Mouse (Mus musculus) regulatory T cell (primary cell): ENCODE results near the gene Zyx.

Source experiments
- in situ Hi-C: fragments of 300-600 bp; cut with MboI, MseI; formaldehyde crosslinking; loops from one replicate; pipeline ENCODE4 v1.15.1; 2025; ENCODE audit warnings: high pct_unique_total_duplicates

Zyx gene

GRCm38 (mm10) chr6:42350021-42350967 is 864 bp downstream of the Zyx start:
- in situ Hi-C loops, result no loop called here

- in situ Hi-C loops, result no loop called here
Observed at GRCm38 (mm10) chr6:42350968-42351775, 1.7 kb downstream of the Zyx start.

- in situ Hi-C loops, result no loop called here
Observed at GRCm38 (mm10) chr6:42351776-42352485, 2.5 kb downstream of the Zyx start.

- in situ Hi-C loops, result no loop called here
Observed at GRCm38 (mm10) chr6:42352486-42352846, 3.0 kb downstream of the Zyx start.

- in situ Hi-C loops, result no loop called here
Observed at GRCm38 (mm10) chr6:42353180-42353579, 3.8 kb downstream of the Zyx start.

GRCm38 (mm10) chr6:42354076-42355019 is 4.9 kb downstream of the Zyx start:
- in situ Hi-C loops, result loop anchor here (5.0 kb wide), 1 partner anchor 87 kb away; no protein-coding TSS in a partner anchor

GRCm38 (mm10) chr6:42355366-42355765 is 5.9 kb downstream of the Zyx start:
- in situ Hi-C loops, result loop anchor here (5.0 kb wide), 1 partner anchor 88 kb away; no protein-coding TSS in a partner anchor

GRCm38 (mm10) chr6:42355794-42356600 is 6.6 kb downstream of the Zyx start:
- in situ Hi-C loops, result loop anchor here (5.0 kb wide), 1 partner anchor 89 kb away; no protein-coding TSS in a partner anchor

- in situ Hi-C loops, result loop anchor here (5.0 kb wide), 1 partner anchor 90 kb away; no protein-coding TSS in a partner anchor
Observed at GRCm38 (mm10) chr6:42356913-42357312, 7.5 kb downstream of the Zyx start.

- in situ Hi-C loops, result loop anchor here (5.0 kb wide), 1 partner anchor 91 kb away; no protein-coding TSS in a partner anchor
Observed at GRCm38 (mm10) chr6:42357901-42358300, 8.5 kb downstream of the Zyx start.

- in situ Hi-C loops, result loop anchor here (5.0 kb wide), 1 partner anchor 92 kb away; no protein-coding TSS in a partner anchor
Observed at GRCm38 (mm10) chr6:42358901-42359300, 9.5 kb downstream of the Zyx start.

GRCm38 (mm10) chr6:42359364-42360147 is 10.1 kb downstream of the Zyx start:
- in situ Hi-C loops, result loop anchor here (5.0 kb wide), 1 partner anchor 92 kb away; no protein-coding TSS in a partner anchor

- in situ Hi-C loops, result no loop called here
Observed at GRCm38 (mm10) chr6:42360231-42360840, 10.9 kb downstream of the Zyx start.

GRCm38 (mm10) chr6:42361041-42361895 is 11.8 kb downstream of the Zyx start:
- in situ Hi-C loops, result no loop called here

- in situ Hi-C loops, result no loop called here
Observed at GRCm38 (mm10) chr6:42362074-42362473, 12.6 kb downstream of the Zyx start.

- in situ Hi-C loops, result no loop called here
Observed at GRCm38 (mm10) chr6:42362497-42362896, 13.1 kb downstream of the Zyx start.

- in situ Hi-C loops, result no loop called here
Observed at GRCm38 (mm10) chr6:42362974-42363373, 13.5 kb downstream of the Zyx start.
